Mouse (Mus musculus) ES-E14 (cell line): Measurements from ENCODE around the gene Tcta. TPM values are rescaled to one million over a fixed set of nuclear protein-coding genes. Genes with fewer than 3 reads are reported as not detected.

Experiments used
- DNase-seq: peaks from one replicate; pipeline ENCODE4 v3.0.0-alpha.2; 2013; ENCODE audit warnings: low read depth, low spot score
- H3K27ac ChIP-seq: 2 replicates; pipeline ENCODE4 v1.5.1; 2012; ENCODE audit warnings: low read depth, mild to moderate bottlenecking, low read length, moderate library complexity, mixed read lengths; ENCODE audit not compliant: poor library complexity, insufficient read depth, severe bottlenecking
- H3K36me3 ChIP-seq: 2 replicates; pipeline ENCODE4 v1.6.1; 2012; ENCODE audit warnings: mild to moderate bottlenecking, low read length, moderate library complexity, mixed read lengths; ENCODE audit not compliant: control insufficient read depth, poor library complexity, insufficient read depth, severe bottlenecking
- H3K4me1 ChIP-seq, 2 experiments: fragments of 150-350 bp in 1 of 2; sonication (generic) in 1 of 2; 2 replicates each; pipeline ENCODE4 v1.6.1; 2012; ENCODE audit warnings: low read length in 2 of 2, mild to moderate bottlenecking in 1 of 2, mixed read lengths in 1 of 2; ENCODE audit not compliant: control insufficient read depth in 2 of 2, insufficient read depth in 2 of 2, poor library complexity in 1 of 2
- H3K4me3 ChIP-seq, 2 experiments: fragments of 150-350 bp in 1 of 2; sonication (generic) in 1 of 2; 2 replicates each; pipeline ENCODE4 v1.5.1; 2012; ENCODE audit warnings: low read length in 2 of 2, low read depth in 1 of 2, mild to moderate bottlenecking in 1 of 2, mixed read lengths in 1 of 2; ENCODE audit not compliant: insufficient read depth in 1 of 2, poor library complexity in 1 of 2, severe bottlenecking in 1 of 2
- H3K9ac ChIP-seq: 2 replicates; pipeline ENCODE4 v1.6.1; 2012; ENCODE audit warnings: low read depth, mild to moderate bottlenecking, low read length, mixed read lengths; ENCODE audit not compliant: poor library complexity, insufficient read depth, severe bottlenecking
- H3K9me3 ChIP-seq: fragments of 150-350 bp; sonication (generic); 2 replicates; pipeline ENCODE4 v1.6.1; 2012; ENCODE audit warnings: low read depth, mild to moderate bottlenecking, low read length; ENCODE audit not compliant: control insufficient read depth, insufficient read depth
- CHD2 ChIP-seq: IDR thresholded peaks from 2 replicates; pipeline ENCODE4 v1.6.1; 2014; ENCODE audit warnings: mild to moderate bottlenecking, low read depth, low read length, inconsistent platforms
- HCFC1 ChIP-seq: IDR thresholded peaks from 2 replicates; pipeline ENCODE4 v1.6.1; 2012; ENCODE audit warnings: low read length, inconsistent platforms, borderline replicate concordance; ENCODE audit not compliant: insufficient read depth
- MAFK ChIP-seq: IDR thresholded peaks from 2 replicates; pipeline ENCODE4 v1.6.1; 2014; ENCODE audit warnings: mild to moderate bottlenecking, low read depth, low read length, inconsistent platforms; ENCODE audit not compliant: insufficient read depth
- ZC3H11A ChIP-seq: IDR thresholded peaks from 2 replicates; pipeline ENCODE4 v1.6.1; 2012; ENCODE audit warnings: low read depth, mild to moderate bottlenecking, inconsistent platforms, low read length, borderline replicate concordance
- ZNF384 ChIP-seq: IDR thresholded peaks from 2 replicates; pipeline ENCODE4 v1.6.1; 2012; ENCODE audit warnings: low read depth, low read length, inconsistent platforms
- in situ Hi-C, 2 experiments: fragments of 600-800 bp; cut with MboI; formaldehyde crosslinking; loops; one replicate each; pipeline ENCODE4 v1.15.1; 2025; ENCODE audit warnings: low sequenced_read_pairs in 2 of 2, inconsistent platforms in 1 of 2; ENCODE audit not compliant: unreplicated experiment in 2 of 2
- total RNA-seq: library from RNA; depleted of rRNA; stranded (reverse); fragments of 300-350 nt; gene quantifications from 2 replicates; pipeline ENCODE4 v1.2.3, GENCODE M21; 2012

Gene Tcta
- total RNA-seq, 1 experiment: 11.0 TPM

DNA sequence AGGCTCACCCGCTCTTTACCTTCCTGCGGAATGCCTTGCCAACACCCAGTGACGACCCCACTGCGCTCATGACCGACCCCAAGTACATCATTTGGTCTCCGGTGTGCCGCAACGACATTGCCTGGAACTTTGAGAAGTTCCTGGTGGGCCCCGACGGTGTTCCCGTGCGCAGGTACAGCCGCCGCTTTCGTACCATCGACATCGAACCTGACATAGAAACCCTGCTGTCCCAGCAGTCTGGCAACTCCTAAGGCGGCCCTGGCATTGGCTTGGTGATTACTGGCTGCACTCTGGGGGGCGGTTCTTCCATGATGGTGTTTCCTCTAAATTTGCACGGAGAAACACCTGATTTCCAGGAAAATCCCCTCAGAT, 33.9 kb upstream of the Tcta start:
- Histone ChIP-seq H3K4me1 (peaks cover 0 to 2% of the 10 kb centered on the region in 2 experiments; a peak in 1 of 4 replicates), H3K9ac (peak overlapping the region; percentile 92), H3K9me3 (no peaks in the 10 kb centered on the region), H3K4me3 (peak overlapping the region; percentile 86 to 95), H3K27ac (peak overlapping the region; percentile 90; the same call in 1 of the 2 replicates), H3K36me3 (peaks cover 18% of the 10 kb centered on the region)
- no peak for DNase-seq
- no peak for TF ChIP-seq ZC3H11A
- TF ChIP-seq ZNF384: no peak
- no peak for TF ChIP-seq HCFC1
- TF ChIP-seq CHD2: no peak
- no peak for TF ChIP-seq MAFK
- in situ Hi-C loops: no loop called here

DNA sequence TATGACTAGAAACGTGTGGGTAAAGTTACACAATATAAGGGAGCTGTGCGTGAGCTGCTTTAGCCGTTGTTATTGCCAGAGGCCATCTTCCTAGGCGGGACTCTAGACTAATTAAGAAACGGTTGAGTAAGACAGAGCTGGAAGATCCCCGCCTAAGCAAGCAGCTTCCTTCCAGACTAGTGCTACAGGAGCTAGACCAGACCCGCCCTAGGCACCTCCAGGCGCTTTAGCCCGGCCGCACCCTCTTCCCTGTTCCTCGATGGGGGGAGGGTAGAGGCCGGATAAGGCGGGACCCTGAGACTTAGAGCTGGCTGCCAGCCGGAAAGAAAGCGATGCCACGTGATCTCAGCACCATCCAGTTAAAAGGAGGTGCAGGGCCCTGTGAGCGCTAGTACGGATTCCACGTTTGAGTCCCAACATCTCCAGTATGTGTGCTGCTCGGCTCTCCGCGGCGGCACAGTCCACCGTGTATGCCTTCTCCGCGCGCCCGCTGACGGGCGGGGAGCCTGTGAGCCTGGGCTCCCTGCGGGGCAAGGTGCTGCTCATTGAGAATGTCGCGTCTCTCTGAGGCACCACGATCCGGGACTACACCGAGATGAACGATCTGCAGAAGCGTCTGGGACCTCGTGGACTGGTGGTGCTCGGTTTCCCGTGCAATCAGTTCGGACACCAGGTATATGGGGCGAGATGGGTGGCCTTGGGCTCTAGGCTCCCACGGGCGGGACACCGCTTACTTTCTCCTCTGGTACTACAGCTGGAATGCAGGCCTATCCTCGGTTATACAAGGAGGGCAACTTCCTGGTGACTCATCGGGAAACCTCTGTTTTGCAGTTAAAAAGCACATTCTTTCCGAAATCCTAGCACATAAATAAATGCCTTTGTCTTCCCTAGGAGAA, 33.2 kb upstream of the Tcta start, which contains the start of gene Gpx1:
TSS of gene Gpx1 (plus strand) at position 18 of the 896 bp plus-strand sequence.
- Histone ChIP-seq H3K4me1 (peaks cover 0 to 2% of the 10 kb centered on the region in 2 experiments; a peak in 1 of 4 replicates), H3K36me3 (peaks cover 21% of the 10 kb centered on the region), H3K9ac (peak within 1 kb of the TSS; percentile 92), H3K9me3 (no peaks in the 10 kb centered on the region), H3K4me3 (peak within 1 kb of the TSS; percentile 86 to 95), H3K27ac (peak within 1 kb of the TSS; percentile 96)
- in situ Hi-C loops: no loop called here
- DNase-seq: peak; percentile 98
- TF ChIP-seq ZNF384: no peak
- no peak for TF ChIP-seq HCFC1

DNA sequence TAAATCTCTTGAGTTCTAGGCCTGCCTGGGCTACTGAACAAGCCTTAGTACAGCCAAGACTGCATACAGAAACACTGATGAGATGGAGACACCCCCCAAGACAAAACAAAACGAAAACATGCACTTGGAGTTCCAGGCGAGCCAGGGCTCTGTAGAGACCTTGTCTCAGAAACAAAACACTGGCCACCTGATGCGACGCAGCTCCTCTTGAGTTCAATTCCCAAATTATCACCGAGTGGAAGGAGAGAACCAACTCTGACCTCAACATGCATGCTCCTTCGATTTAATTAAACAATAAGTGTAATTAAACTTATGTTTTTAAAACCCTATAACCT, 32.6 kb upstream of the Tcta start:
- in situ Hi-C loops: no loop called here
- Histone ChIP-seq H3K9me3 (no peaks in the 10 kb centered on the region), H3K9ac (peak overlapping the region; percentile 13; the same call in 1 of the 2 replicates), H3K4me1 (peaks cover 0 to 2% of the 10 kb centered on the region in 2 experiments; a peak in 1 of 4 replicates), H3K36me3 (peaks cover 23% of the 10 kb centered on the region), H3K27ac (peak overlapping the region; percentile 96), H3K4me3 (peak overlapping the region; percentile 26 to 95)
- no peak for DNase-seq
- TF ChIP-seq HCFC1: no peak
- no peak for TF ChIP-seq CHD2
- TF ChIP-seq ZC3H11A: no peak
- TF ChIP-seq ZNF384: no peak
- no peak for TF ChIP-seq MAFK

DNA sequence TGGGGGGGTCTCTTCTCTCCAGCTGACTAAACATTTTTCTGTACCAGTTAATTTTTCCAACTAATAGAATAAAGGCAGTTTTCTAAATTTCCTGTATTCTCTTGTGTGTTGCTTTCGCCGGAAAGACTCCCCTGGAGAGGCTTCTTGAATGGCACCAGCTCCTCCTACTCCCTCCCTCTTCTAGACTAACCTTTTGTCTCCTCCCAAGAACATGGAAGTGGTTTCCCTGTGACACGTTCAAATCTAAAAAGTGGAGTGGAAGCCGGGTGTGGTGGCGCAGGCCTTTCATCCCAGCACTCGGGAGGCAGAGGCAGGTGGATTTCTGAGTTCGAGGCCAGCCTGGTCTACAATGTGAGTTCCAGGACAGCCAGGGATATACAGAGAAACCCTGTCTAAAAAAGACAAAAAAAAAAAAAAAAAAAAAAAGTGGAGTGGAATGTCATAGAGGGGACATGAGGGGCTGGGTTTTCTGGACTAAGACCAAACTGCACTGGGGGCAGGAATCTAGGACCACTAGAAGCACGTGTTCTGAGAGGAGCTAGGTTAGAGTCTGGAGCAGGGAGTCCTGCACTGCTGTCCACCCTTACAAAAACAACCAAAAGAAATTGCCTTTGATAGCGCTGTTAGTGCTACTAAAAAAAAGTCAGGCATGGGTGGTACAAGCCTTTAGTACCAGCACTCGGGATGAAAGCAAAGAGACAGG, 32.0 kb upstream of the Tcta start:
- in situ Hi-C loops: no loop called here
- Histone ChIP-seq H3K27ac (peak overlapping the region; percentile 96), H3K4me1 (peaks cover 0 to 2% of the 10 kb centered on the region in 2 experiments; a peak in 1 of 4 replicates), H3K4me3 (peak overlapping the region; percentile 26 to 95; a peak in 2 of 4 replicates), H3K36me3 (peaks cover 26% of the 10 kb centered on the region), H3K9ac (peak overlapping the region; percentile 13; the same call in 1 of the 2 replicates), H3K9me3 (no peaks in the 10 kb centered on the region)
- no peak for DNase-seq
- peak; percentile 56; the same call in 1 of the 2 replicates for TF ChIP-seq ZNF384
- TF ChIP-seq CHD2: no peak
